In the genomic region with DNA sequence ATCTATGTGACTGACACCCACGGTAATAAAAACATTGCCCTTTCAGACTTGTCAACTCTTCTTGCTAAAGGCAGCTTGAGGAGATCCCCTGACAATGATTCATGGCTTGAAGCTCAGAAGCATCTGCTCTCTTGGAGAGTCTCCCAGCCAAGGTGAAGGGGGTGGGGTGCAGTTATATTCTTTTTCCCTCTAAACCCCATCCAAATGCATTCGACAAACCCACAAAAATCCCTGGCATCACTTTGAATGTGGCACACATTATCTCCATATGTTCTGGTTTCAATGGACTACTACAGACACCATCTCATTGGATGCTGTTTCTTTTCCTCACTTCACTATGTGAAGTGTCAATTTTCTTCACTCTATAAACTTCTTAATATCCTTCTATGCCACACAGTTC, we compare ENCODE assay signal across 15 mouse cellular contexts.
DNase-seq lines count a peak whose midpoint lies in the region; ATAC-seq and TF ChIP-seq lines count a peak whose summit lies in the region.
"Had no signal": no experiment of that assay in that cellular context is flagged by ENCODE, and none has a peak within 500 bp of the region (broad histone marks: within the 10 kb centered on the region; RNA-seq: fewer than 3 reads in every experiment).

No protein-coding gene starts in this region.

- H3K9ac ChIP-seq in forebrain, embryonic 13.5 days = no peak overlapping the region
- H3K9ac ChIP-seq in forebrain, embryonic 12.5 days = no peak overlapping the region
- H3K9ac ChIP-seq: midbrain, embryonic 13.5 days; neural tube, embryonic 13.5 days had no signal

- H3K4me2 ChIP-seq in forebrain, embryonic 13.5 days = no peak overlapping the region
- H3K4me2 ChIP-seq in forebrain, embryonic 12.5 days = no peak overlapping the region
- no peak overlapping the region for H3K4me2 ChIP-seq in myocyte (ENCODE audit: low read depth)
- H3K4me2 ChIP-seq: liver, embryonic 11.5 days; midbrain, embryonic 13.5 days; neural tube, embryonic 13.5 days had no signal

- no peak for TF ChIP-seq POLR2A in brain, embryonic 14.5 days (IDR thresholded peaks at IDR 0.05; ENCODE audit: borderline replicate concordance, extremely low read depth, insufficient read depth, insufficient read length, poor library complexity, severe bottlenecking)
- no peak for TF ChIP-seq POLR2A in myocyte (IDR thresholded peaks at IDR 0.05; ENCODE audit: insufficient read length, low read depth)

- no peak overlapping the region for H3K4me3 ChIP-seq in forebrain, embryonic 13.5 days
- no peak overlapping the region for H3K4me3 ChIP-seq in forebrain, embryonic 12.5 days (replicated peaks)
- no peak overlapping the region for H3K4me3 ChIP-seq in myocyte
- H3K4me3 ChIP-seq: heart, adult 2 months; midbrain, embryonic 13.5 days; neural tube, embryonic 13.5 days had no signal

- H3K4me1 ChIP-seq in forebrain, embryonic 13.5 days = no peaks in the 10 kb centered on the region
- H3K4me1 ChIP-seq in forebrain, embryonic 12.5 days = no peaks in the 10 kb centered on the region
- H3K4me1 ChIP-seq: midbrain, embryonic 13.5 days; neural tube, embryonic 13.5 days had no signal

- no peak overlapping the region for H3K27ac ChIP-seq in forebrain, embryonic 13.5 days
- no peak overlapping the region for H3K27ac ChIP-seq in forebrain, embryonic 12.5 days
- H3K27ac ChIP-seq: heart, adult 2 months; midbrain, embryonic 13.5 days; neural tube, embryonic 13.5 days had no signal

- 85% methylated on average over 2 of the region's 2 CpGs for WGBS in forebrain, embryonic 13.5 days
- whole genome bisulfite sequencing in forebrain, embryonic 12.5 days = 83% methylated on average over 2 of the region's 2 CpGs

- no peak for TF ChIP-seq CTCF in brain, embryonic 14.5 days (IDR thresholded peaks at IDR 0.05; ENCODE audit: borderline replicate concordance, extremely low read depth, insufficient read depth, insufficient read length)

- H3ac ChIP-seq in myocyte (ENCODE audit: control insufficient read depth, insufficient read length) = no peak overlapping the region

- DNase-seq in brain, embryonic 14.5 days (ENCODE audit: low read depth) = peak; percentile 74
- peak; percentile 54 to 70 for DNase-seq in frontal cortex, postnatal 36 days (ENCODE audit: low spot score in 2 of 2)
- no peak for DNase-seq in adrenal gland, postnatal 14 days
- DNase-seq in testis, postnatal 14 days (ENCODE audit: low spot score) = no peak
- DNase-seq in spleen, adult 12 weeks (ENCODE audit: low spot score) = no peak
- DNase-seq: embryo, embryonic 11 days; heart, adult 2 months; heart, postnatal 14 days; lung, postnatal 10 days had no signal

- no peaks in the 10 kb centered on the region for H3K36me3 ChIP-seq in forebrain, embryonic 13.5 days (ENCODE audit: poor library complexity, severe bottlenecking)
- no peaks in the 10 kb centered on the region for H3K36me3 ChIP-seq in forebrain, embryonic 12.5 days (replicated peaks)
- H3K36me3 ChIP-seq in myocyte (ENCODE audit: control insufficient read depth, insufficient read depth) = no peaks in the 10 kb centered on the region
- H3K36me3 ChIP-seq: midbrain, embryonic 13.5 days; neural tube, embryonic 13.5 days had no signal

- no peaks in the 10 kb centered on the region for H3K27me3 ChIP-seq in forebrain, embryonic 13.5 days
- H3K27me3 ChIP-seq in forebrain, embryonic 12.5 days = no peaks in the 10 kb centered on the region
- no peaks in the 10 kb centered on the region for H3K27me3 ChIP-seq in myocyte (ENCODE audit: control insufficient read depth, insufficient read depth, insufficient read length)
- H3K27me3 ChIP-seq: midbrain, embryonic 13.5 days; neural tube, embryonic 13.5 days had no signal

- no peaks in the 10 kb centered on the region for H3K9me3 ChIP-seq in forebrain, embryonic 13.5 days (replicated peaks)
- no peaks in the 10 kb centered on the region for H3K9me3 ChIP-seq in forebrain, embryonic 12.5 days
- H3K9me3 ChIP-seq: midbrain, embryonic 13.5 days; neural tube, embryonic 13.5 days had no signal

- no peaks in the 10 kb centered on the region for H3K79me2 ChIP-seq in myocyte (ENCODE audit: control insufficient read depth, insufficient read depth)

- peak; percentile 82 for ATAC-seq in forebrain, embryonic 13.5 days
- ATAC-seq in forebrain, embryonic 12.5 days (ENCODE audit: low FRiP score) = no peak
- ATAC-seq: midbrain, embryonic 13.5 days had no signal

TF ChIP-seq in myocyte, 11 proteins besides CTCF, POLR2A, EP300 and RAD21:
- TF ChIP-seq MYOD1 (IDR thresholded peaks at IDR 0.05; ENCODE audit: control insufficient read depth in 1 of 3, insufficient read length in 2 of 3, low read depth in 2 of 3) (peak in 2 of 3 experiments; percentile 25 to 30), TCF12 (IDR thresholded peaks at IDR 0.05; ENCODE audit: insufficient read depth, poor library complexity, severe bottlenecking) (peak; percentile 49), POLR2AphosphoS2 (IDR thresholded peaks at IDR 0.05; ENCODE audit: insufficient read length, low read depth) (no peak)
TF ChIP-seq in myocyte: peak in this region for 2.

Comparison
In these comparisons a context has a peak if more than half of its experiments do, and no peak if none do; other contexts are left out.
1. DNase-seq: peak in brain, embryonic 14.5 days (single experiment) and frontal cortex, postnatal 36 days (2 of 2); none in adrenal gland, postnatal 14 days (single experiment), testis, postnatal 14 days (single experiment) and spleen, adult 12 weeks (single experiment).